Mouse (Mus musculus) E14TG2a.4 (cell line): Measurements from ENCODE around the gene Cd248.

Source experiments
- CTCF ChIP-seq: conservative IDR thresholded peaks from 2 replicates; pipeline ENCODE4 v1.5.1; 2014; ENCODE audit warnings: low read length
- NANOG ChIP-seq: IDR thresholded peaks from 2 replicates; pipeline ENCODE4 v1.6.1; 2014; ENCODE audit warnings: borderline replicate concordance, low read length, mixed read lengths
- POU5F1 ChIP-seq: IDR thresholded peaks from 2 replicates; pipeline ENCODE4 v1.6.1; 2014; ENCODE audit warnings: low read length, borderline replicate concordance

DNA sequence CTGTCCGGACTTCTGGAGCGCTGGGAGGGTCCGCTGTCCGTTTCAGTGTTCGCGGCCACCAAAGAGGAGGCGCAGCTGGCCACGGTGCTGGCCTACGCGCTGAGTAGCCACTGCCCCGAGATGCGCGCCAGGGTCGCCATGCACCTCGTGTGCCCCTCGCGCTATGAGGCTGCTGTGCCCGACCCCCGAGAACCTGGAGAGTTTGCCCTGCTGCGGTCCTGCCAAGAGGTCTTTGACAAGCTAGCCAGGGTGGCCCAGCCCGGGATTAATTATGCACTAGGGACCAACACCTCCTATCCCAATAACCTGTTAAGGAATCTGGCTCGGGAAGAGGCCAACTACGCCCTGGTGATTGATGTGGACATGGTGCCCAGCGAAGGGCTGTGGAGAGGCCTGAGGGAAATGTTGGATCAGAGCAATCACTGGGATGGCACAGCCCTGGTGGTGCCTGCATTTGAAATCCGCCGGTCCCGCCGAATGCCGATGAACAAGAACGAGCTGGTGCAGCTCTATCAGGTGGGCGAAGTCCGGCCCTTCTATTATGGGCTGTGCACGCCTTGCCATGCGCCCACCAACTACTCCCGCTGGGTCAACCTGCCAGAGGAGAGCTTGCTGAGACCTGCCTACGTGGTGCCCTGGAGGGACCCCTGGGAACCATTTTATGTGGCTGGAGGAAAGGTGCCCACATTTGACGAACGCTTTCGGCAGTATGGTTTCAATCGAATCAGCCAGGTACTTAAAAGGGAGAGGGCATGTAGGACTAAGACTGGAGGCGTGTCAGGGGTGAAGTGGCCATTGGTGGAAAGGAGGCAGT, 28.4 kb upstream of the Cd248 start:
- TF ChIP-seq CTCF, result no peak
- TF ChIP-seq POU5F1, result no peak
- no peak for TF ChIP-seq NANOG
